ENCODE assay signal across 8 mouse cellular contexts in genomic region chr7:92777108-92777973, GRCm38 (mm10). TPM values are rescaled to one million over a fixed set of nuclear protein-coding genes. Genes with fewer than 3 reads are reported as not detected.
A peak's percentile ranks its signal among the peaks of the same experiment; 100 is the strongest.
DNase-seq lines count a peak whose midpoint lies in the region; ATAC-seq and TF ChIP-seq lines count a peak whose summit lies in the region.

No protein-coding gene starts in this region.

- TF ChIP-seq EP300 in heart, postnatal 0 days (IDR thresholded peaks at IDR 0.05; ENCODE audit: low read depth): no peak

- peaks cover 17% of the 10 kb centered on the region; the same call in 1 of the 2 replicates for H3K4me1 ChIP-seq in forebrain, embryonic 14.5 days (ENCODE audit: control insufficient read depth, insufficient read depth, low read length)
- no peaks in the 10 kb centered on the region for H3K4me1 ChIP-seq in heart, postnatal 0 days (ENCODE audit: control insufficient read depth, insufficient read depth)
- no peaks in the 10 kb centered on the region; the same call in 1 of the 2 replicates for H3K4me1 ChIP-seq in liver, embryonic 13.5 days (replicated peaks)
- H3K4me1 ChIP-seq in neural tube, embryonic 14.5 days (ENCODE audit: control insufficient read depth, insufficient read depth, low read length): 0 out of 2 replicates have a peak, but pooled peaks cover 6% of the 10 kb centered on the region

- no peaks in the 10 kb centered on the region for H3K9me3 ChIP-seq in forebrain, embryonic 14.5 days (replicated peaks; ENCODE audit: control insufficient read depth, low read length)
- no peaks in the 10 kb centered on the region for H3K9me3 ChIP-seq in heart, postnatal 0 days (replicated peaks; ENCODE audit: control insufficient read depth, low read length)
- no peaks in the 10 kb centered on the region for H3K9me3 ChIP-seq in liver, embryonic 13.5 days (replicated peaks)
- no peaks in the 10 kb centered on the region for H3K9me3 ChIP-seq in neural tube, embryonic 14.5 days (ENCODE audit: control insufficient read depth, low read length)

- peak overlapping the region; percentile 71; the same call in 1 of the 2 replicates for H3K27ac ChIP-seq in forebrain, embryonic 14.5 days (ENCODE audit: low read depth, low read length)
- no peak overlapping the region; the same call in 1 of the 2 replicates for H3K27ac ChIP-seq in heart, postnatal 0 days (ENCODE audit: low read depth)
- H3K27ac ChIP-seq in liver, embryonic 13.5 days: no peak overlapping the region
- peak overlapping the region; percentile 66 for H3K27ac ChIP-seq in neural tube, embryonic 14.5 days (ENCODE audit: low read depth, low read length)

- DNase-seq in urinary bladder, adult 18-20 months (ENCODE audit: low spot score in 2 of 2): peak; percentile 31 to 47
- no peak for DNase-seq in urinary bladder, adult 2 months (ENCODE audit: low spot score)
- DNase-seq in forebrain, embryonic 14.5 days (ENCODE audit: low spot score): peak; percentile 75
- DNase-seq in heart, postnatal 0 days (ENCODE audit: low spot score): no peak
- peak; percentile 32 for DNase-seq in kidney, postnatal 14 days
- DNase-seq in liver, embryonic 13.5 days: no peak

- peak overlapping the region; percentile 20 for H3K4me3 ChIP-seq in forebrain, embryonic 14.5 days (ENCODE audit: low read depth, low read length)
- peak overlapping the region; percentile 23 for H3K4me3 ChIP-seq in heart, postnatal 0 days (ENCODE audit: low read depth, low read length)
- H3K4me3 ChIP-seq in liver, embryonic 13.5 days (replicated peaks): no peak overlapping the region
- no peak overlapping the region for H3K4me3 ChIP-seq in neural tube, embryonic 14.5 days (ENCODE audit: low read depth, low read length)

- no peaks in the 10 kb centered on the region for H3K27me3 ChIP-seq in forebrain, embryonic 14.5 days (replicated peaks; ENCODE audit: control insufficient read depth, insufficient read depth, low read length)
- no peaks in the 10 kb centered on the region for H3K27me3 ChIP-seq in heart, postnatal 0 days (ENCODE audit: control insufficient read depth, insufficient read depth, low read length)
- H3K27me3 ChIP-seq in liver, embryonic 13.5 days: no peaks in the 10 kb centered on the region
- no peaks in the 10 kb centered on the region for H3K27me3 ChIP-seq in neural tube, embryonic 14.5 days (ENCODE audit: control insufficient read depth, insufficient read depth, low read length)

- WGBS in forebrain, embryonic 14.5 days: 15% methylated on average over 17 of the region's 17 CpGs
- 31% methylated on average over 17 of the region's 17 CpGs for WGBS in heart, postnatal 0 days
- 38% methylated on average over 17 of the region's 17 CpGs for WGBS in liver, embryonic 13.5 days (ENCODE audit: insufficient replicate concordance)
- 46% methylated on average over 17 of the region's 17 CpGs for WGBS in neural tube, embryonic 14.5 days

- H3K36me3 ChIP-seq in forebrain, embryonic 14.5 days (ENCODE audit: control insufficient read depth, insufficient read depth, low read length): no peaks in the 10 kb centered on the region
- no peaks in the 10 kb centered on the region for H3K36me3 ChIP-seq in heart, postnatal 0 days (replicated peaks; ENCODE audit: control insufficient read depth, insufficient read depth, low read length)
- H3K36me3 ChIP-seq in liver, embryonic 13.5 days: no peaks in the 10 kb centered on the region
- no peaks in the 10 kb centered on the region for H3K36me3 ChIP-seq in neural tube, embryonic 14.5 days (ENCODE audit: control insufficient read depth, insufficient read depth, low read length)

- H3K4me2 ChIP-seq in forebrain, embryonic 14.5 days (ENCODE audit: low read length): peak overlapping the region; percentile 46
- peak overlapping the region; percentile 48 for H3K4me2 ChIP-seq in heart, postnatal 0 days (ENCODE audit: low read depth, low read length)
- H3K4me2 ChIP-seq in liver, embryonic 13.5 days: 0 out of 2 replicates have a peak overlapping the region, but pooled peaks have one; percentile 8
- H3K4me2 ChIP-seq in neural tube, embryonic 14.5 days (ENCODE audit: low read depth, low read length): peak overlapping the region; percentile 29

- no peak for TF ChIP-seq CTCF in heart, postnatal 0 days (IDR thresholded peaks at IDR 0.05; ENCODE audit: low read depth)

- peak overlapping the region; percentile 48 for H3K9ac ChIP-seq in forebrain, embryonic 14.5 days (ENCODE audit: low read length)
- H3K9ac ChIP-seq in heart, postnatal 0 days (replicated peaks; ENCODE audit: low read depth, low read length): no peak overlapping the region
- H3K9ac ChIP-seq in liver, embryonic 13.5 days: no peak overlapping the region
- H3K9ac ChIP-seq in neural tube, embryonic 14.5 days (replicated peaks; ENCODE audit: low read depth, low read length): peak overlapping the region; percentile 8; the same call in 1 of the 2 replicates

- ATAC-seq in forebrain, embryonic 14.5 days: peak; percentile 69
- ATAC-seq in heart, postnatal 0 days (ENCODE audit: insufficient read depth, low read depth): peak; percentile 20; the same call in 1 of the 2 replicates
- no peak for ATAC-seq in liver, embryonic 13.5 days (ENCODE audit: low read depth)
- ATAC-seq in neural tube, embryonic 14.5 days (ENCODE audit: low read depth): peak; percentile 65; the same call in 1 of the 2 replicates
- no peak for ATAC-seq in activated CD4-positive, CD25-positive, alpha-beta regulatory T cell, adult 4 months

RNA-seq across cellular contexts. Expression of gene Rab30, which starts 35.9 kb away (rescaled TPM):
- 9.2 and 10.2 TPM in 2 replicates for polyA plus RNA-seq in urinary bladder, adult 2 months (2012; rRNA removed)
- 25.9 and 27.5 TPM in 2 replicates for polyA plus RNA-seq in forebrain, embryonic 14.5 days (2014; fragmentation: Nextera tagmentation; extraction: Ambion mirVana)
- 2.7 and 6.1 TPM in 2 replicates for total RNA-seq in heart, postnatal 0 days (2014; rRNA removed; ENCODE audit: low replicate concordance)
- 7.2 and 7.3 TPM in 2 replicates for polyA plus RNA-seq in heart, postnatal 0 days (2015; fragmentation: Nextera tagmentation; extraction: Ambion mirVana)
- polyA plus RNA-seq in liver, embryonic 13.5 days (2015; fragmentation: Nextera tagmentation; extraction: Ambion mirVana): 6.1 and 7.1 TPM in 2 replicates
- 28.5 and 34.7 TPM in 2 replicates for polyA plus RNA-seq in neural tube, embryonic 14.5 days (2014; fragmentation: Nextera tagmentation; extraction: Ambion mirVana)
- polyA plus RNA-seq in activated CD4-positive, CD25-positive, alpha-beta regulatory T cell, adult 4 months (2017; shearing (Covaris generic)): under 1 TPM in 1 of 2 experiments, not detected in 1; 0.65 TPM

Comparison
In these comparisons a context has a peak if more than half of its experiments do, and no peak if none do; other contexts are left out.
1. DNase-seq: peak in urinary bladder, adult 18-20 months (2 of 2), forebrain, embryonic 14.5 days (single experiment) and kidney, postnatal 14 days (single experiment); none in urinary bladder, adult 2 months (single experiment), heart, postnatal 0 days (single experiment) and liver, embryonic 13.5 days (single experiment).
2. ATAC-seq: peak in forebrain, embryonic 14.5 days (single experiment), heart, postnatal 0 days (single experiment) and neural tube, embryonic 14.5 days (single experiment); none in liver, embryonic 13.5 days (single experiment) and activated CD4-positive, CD25-positive, alpha-beta regulatory T cell, adult 4 months (single experiment).
3. H3K27ac ChIP-seq: peak in forebrain, embryonic 14.5 days (single experiment) and neural tube, embryonic 14.5 days (single experiment); none in heart, postnatal 0 days (single experiment) and liver, embryonic 13.5 days (single experiment).
4. H3K4me3 ChIP-seq: peak in forebrain, embryonic 14.5 days (single experiment) and heart, postnatal 0 days (single experiment); none in liver, embryonic 13.5 days (single experiment) and neural tube, embryonic 14.5 days (single experiment).
5. H3K9ac ChIP-seq: peak in forebrain, embryonic 14.5 days (single experiment) and neural tube, embryonic 14.5 days (single experiment); none in heart, postnatal 0 days (single experiment) and liver, embryonic 13.5 days (single experiment).
6. Peak in every context shown above with its lines, with median percentiles within 50 percentile points of each other: H3K4me2 ChIP-seq.